Mouse (Mus musculus) ES-E14 (cell line): ENCODE results near the gene Wdfy4.

Source experiments
- CHD2 ChIP-seq: IDR thresholded peaks from 2 replicates; pipeline ENCODE4 v1.6.1; 2014; ENCODE audit warnings: mild to moderate bottlenecking, low read depth, low read length, inconsistent platforms
- ZNF384 ChIP-seq: IDR thresholded peaks from 2 replicates; pipeline ENCODE4 v1.6.1; 2012; ENCODE audit warnings: low read depth, low read length, inconsistent platforms

DNA sequence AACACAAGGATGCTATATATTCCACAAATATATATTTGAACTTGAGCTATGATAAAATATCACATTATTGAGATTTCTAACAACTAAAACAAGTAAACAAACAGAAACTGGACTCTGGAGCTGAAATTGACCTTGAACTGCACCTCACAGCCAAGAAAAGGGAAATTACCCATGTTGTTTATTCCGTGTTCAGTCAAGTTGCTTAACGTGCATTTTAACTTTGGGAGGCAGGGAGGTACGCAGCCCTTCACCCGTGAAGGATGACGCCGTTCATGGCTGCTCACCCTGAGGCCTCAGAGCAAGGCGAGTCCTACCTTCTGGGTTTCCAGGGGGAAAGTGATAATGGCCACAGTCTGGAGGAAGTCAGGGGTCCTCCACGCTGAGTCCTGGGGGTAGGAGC lies 102.0 kb downstream of the Wdfy4 start:
- TF ChIP-seq ZNF384 (no peak), CHD2 (no peak)
